Mouse (Mus musculus) cerebellum, adult (tissue): ENCODE results near the gene Slc2a9.

Experiments
- ATAC-seq: cut with Nextera tagmentation; 2 replicates; pipeline ENCODE4 v1.9.2; 2017; ENCODE audit warnings: mild to moderate bottlenecking, moderate library complexity, mixed read lengths; ENCODE audit not compliant: insufficient number of reproducible peaks, low FRiP score, low TSS enrichment

Slc2a9 gene

DNA sequence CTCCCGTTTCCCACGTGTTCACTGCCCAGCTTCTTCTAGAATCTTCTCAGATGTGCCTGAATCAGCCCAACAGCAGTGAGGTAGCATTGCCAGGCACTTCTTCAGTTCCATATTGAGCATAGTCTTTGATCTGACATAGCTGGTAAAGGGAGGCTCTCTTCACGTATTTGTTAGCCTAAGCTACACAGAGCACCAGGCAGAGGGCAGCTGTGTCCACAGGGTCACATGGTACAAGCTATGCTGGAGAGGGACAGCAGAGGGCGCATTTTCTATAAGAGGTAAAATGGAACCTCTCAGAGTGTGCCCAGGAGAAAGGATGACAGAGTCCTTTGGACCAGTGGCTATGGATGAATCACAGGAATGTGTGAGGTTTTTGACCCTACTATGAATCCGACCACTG, 194.1 kb downstream of the Slc2a9 start:
- ATAC-seq = peak; percentile 40; the same call in 1 of the 2 replicates

DNA sequence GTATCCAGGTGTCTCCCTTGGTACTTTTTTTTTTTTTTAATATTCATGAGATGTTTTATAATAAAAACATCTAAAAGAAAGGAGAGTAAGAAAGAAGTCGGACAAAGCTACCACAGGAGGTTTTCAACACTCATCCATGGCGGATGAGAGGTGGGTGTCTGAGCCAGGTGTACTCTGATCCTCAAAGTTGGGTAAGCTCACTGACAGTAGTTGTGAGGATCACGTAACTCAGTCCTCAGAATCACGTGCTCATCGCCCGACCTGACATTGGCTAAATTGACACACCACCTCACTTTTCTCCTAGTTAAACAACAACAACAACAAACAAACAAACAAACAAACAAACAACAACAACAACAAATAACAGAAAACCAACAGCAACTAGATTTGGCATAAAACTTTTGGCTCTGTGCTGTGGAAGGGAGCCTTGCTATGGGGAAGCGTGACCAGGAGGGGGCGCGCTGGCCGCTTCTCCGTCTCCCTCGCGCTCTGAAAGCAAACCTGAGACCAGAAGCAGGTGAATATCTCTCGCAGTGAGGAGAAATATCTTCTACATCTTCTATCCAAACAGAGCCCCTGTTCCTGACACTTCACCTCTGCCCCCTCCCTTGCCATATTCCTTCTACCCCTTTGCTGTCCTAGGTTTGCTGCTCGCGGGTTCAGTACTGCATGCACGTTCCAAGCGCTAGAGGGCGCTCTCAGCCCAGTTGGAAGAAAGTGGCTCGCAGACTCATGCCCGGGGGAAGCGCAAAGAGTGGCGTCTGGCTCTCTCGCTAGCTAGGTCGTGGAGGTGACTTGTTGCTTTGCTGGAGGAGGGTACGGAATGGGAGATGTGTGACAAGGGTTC, 195.5 kb downstream of the Slc2a9 start:
- peak; percentile 91 for ATAC-seq

DNA sequence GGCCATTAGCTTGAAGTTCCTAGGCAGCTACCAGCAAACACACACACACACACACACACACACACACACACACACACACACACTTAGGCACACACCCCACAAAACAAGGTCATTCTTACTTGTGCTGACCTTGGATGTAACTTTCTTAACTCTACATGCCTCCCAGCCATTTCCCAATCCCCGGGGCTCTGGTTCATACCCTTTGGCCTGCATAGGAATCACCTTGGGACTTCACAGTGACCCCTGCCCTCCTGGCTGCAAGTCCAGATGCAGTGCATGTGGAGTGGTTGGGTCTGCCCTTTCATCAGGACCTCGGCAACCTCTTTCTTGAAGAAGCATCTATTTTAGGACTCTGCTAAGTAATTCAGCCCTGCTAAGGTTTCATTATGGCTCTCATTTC, 197.7 kb downstream of the Slc2a9 start:
- no peak for ATAC-seq

DNA sequence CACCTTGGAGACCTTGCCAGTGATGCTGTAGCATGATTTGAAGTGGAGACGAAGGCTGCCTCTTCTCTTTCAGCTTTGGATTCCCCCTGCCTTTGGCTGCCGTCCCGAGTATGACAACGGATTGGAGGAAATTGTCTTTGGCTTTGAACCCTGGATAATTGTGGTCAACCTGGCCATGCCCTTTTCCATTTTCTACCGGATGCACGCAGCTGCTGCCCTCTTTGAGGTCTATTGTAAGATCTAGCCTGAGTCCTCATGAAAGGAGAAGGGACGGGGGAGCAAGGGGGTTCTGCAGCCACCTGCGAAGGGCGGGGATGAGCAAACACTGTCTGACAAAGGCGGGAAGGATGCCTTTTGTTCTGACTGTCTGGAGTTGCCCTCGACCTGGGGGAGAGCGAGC, 200.3 kb downstream of the Slc2a9 start:
- no peak for ATAC-seq

DNA sequence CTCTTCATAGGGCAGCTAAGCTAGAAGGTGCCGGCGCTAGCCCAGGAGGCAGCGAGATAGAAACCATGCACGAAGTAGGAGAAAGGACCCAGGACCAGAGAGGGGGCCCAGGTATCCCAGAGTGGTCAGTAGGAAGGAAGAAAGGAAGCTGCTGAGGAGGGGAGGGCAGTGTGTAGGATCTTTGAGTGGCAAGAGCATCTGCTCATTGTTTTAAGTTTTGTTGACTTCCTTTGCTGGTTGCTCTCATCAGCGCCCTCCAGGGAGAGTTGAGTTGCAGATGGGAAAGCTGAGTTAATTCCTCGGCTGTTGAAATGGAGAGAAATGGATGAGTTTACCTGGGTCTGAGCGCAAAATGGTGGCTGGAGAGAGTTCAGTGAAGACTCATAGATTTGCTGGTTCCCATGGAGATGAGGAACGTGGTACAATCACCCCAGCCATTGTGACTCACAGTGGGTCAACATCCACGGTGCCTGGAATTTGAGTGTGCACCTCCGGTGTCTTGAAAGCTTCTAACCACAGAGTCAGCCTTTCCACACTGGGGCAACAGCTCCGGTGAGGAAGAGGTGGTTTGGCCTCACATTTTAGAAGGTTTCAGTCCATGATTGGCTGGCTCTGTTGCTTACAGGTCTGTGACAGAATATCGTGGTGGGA, 201.1 kb downstream of the Slc2a9 start:
- ATAC-seq = no peak
